Mouse (Mus musculus) left cerebral cortex, postnatal 14 days (tissue): ENCODE measurements at regions not wholly inside any gene's neighbourhood (a gene's known extent, or its start where the extent isn't known, plus 50 kb on each side); places are given as distances from the start of the nearest gene placed in this dataset.
A peak's percentile ranks its signal among the peaks of the same experiment; 100 is the strongest.

Source experiments
- DNase-seq, 2 experiments: peaks; one replicate each; pipeline ENCODE4 v3.0.0; 2021 to 2022; ENCODE audit warnings: low spot score in 2 of 2, mixed read lengths in 1 of 2
- intact Hi-C: fragments of 180-260 bp; cut with DNase I; formaldehyde crosslinking; loops from one replicate; pipeline ENCODE4 v1.15.1; 2025

- intact Hi-C loops = no loop called here
- no peak for DNase-seq
These were observed 85.2 kb upstream of the Hapln1 start for GRCm38 (mm10) chr13:89454249-89455018.

- intact Hi-C loops = no loop called here
- peak; percentile 11 to 40 for DNase-seq
These were observed 75.8 kb upstream of the Hapln1 start for GRCm38 (mm10) chr13:89463746-89464145.
